Mouse (Mus musculus) heart, embryonic 11.5 days (tissue): Measurements from ENCODE around the gene Phxr2. TPM values are rescaled to one million over a fixed set of nuclear protein-coding genes. Genes with fewer than 3 reads are reported as not detected.
A peak's percentile ranks its signal among the peaks of the same experiment; 100 is the strongest.

Experiments used
- ATAC-seq: fragments of 200-750 bp; cut with Nextera tagmentation; replicated peaks from 2 replicates; pipeline ENCODE4 v1.8.0; 2017; ENCODE audit warnings: moderate library complexity; ENCODE audit not compliant: insufficient number of reproducible peaks, low FRiP score, low TSS enrichment
- H3K27ac ChIP-seq: fragments of 300-500 bp; sonication (generic); 2 replicates; pipeline ENCODE4 v1.5.1; 2014; ENCODE audit warnings: mild to moderate bottlenecking, low read depth, low read length
- H3K27me3 ChIP-seq: fragments of 300-500 bp; sonication (generic); 2 replicates; pipeline ENCODE4 v1.6.1; 2014; ENCODE audit warnings: mild to moderate bottlenecking, low read length, mixed read lengths; ENCODE audit not compliant: control insufficient read depth, insufficient read depth
- H3K36me3 ChIP-seq: fragments of 300-500 bp; sonication (generic); 2 replicates; pipeline ENCODE4 v1.6.1; 2014; ENCODE audit warnings: mild to moderate bottlenecking, low read length, moderate library complexity, mixed read lengths; ENCODE audit not compliant: control insufficient read depth, insufficient read depth
- H3K4me1 ChIP-seq: fragments of 300-500 bp; sonication (generic); 2 replicates; pipeline ENCODE4 v1.6.1; 2014; ENCODE audit warnings: low read length; ENCODE audit not compliant: control insufficient read depth, insufficient read depth
- H3K4me2 ChIP-seq: fragments of 300-500 bp; sonication (generic); 2 replicates; pipeline ENCODE4 v1.6.1; 2014; ENCODE audit warnings: mild to moderate bottlenecking, moderate library complexity
- H3K4me3 ChIP-seq: fragments of 300-500 bp; sonication (generic); 2 replicates; pipeline ENCODE4 v1.5.1; 2014; ENCODE audit warnings: low read depth, low read length
- H3K9ac ChIP-seq: fragments of 300-500 bp; sonication (generic); 2 replicates; pipeline ENCODE4 v1.6.1; 2014; ENCODE audit warnings: mild to moderate bottlenecking, low read depth, low read length, moderate library complexity
- H3K9me3 ChIP-seq: fragments of 300-500 bp; sonication (generic); replicated peaks from 2 replicates; pipeline ENCODE4 v1.6.1; 2016; ENCODE audit warnings: low read length; ENCODE audit not compliant: control insufficient read depth
- WGBS: fragments of 180-500 bp; shearing (Covaris S2); extraction: QIAGEN DNeasy Blood & Tissue Kit; methylation state at CpG from one replicate; pipeline ENCODE4 v1.1.7; 2014; ENCODE audit not compliant: insufficient replicate concordance; 5-methylcytosine and 5-hydroxymethylcytosine counted together
- polyA plus RNA-seq: library from polyadenylated mRNA; unstranded; fragments of >200 nt; fragmentation: Nextera tagmentation; extraction: Ambion mirVana; gene quantifications from 2 replicates; pipeline ENCODE4 v1.2.1, GENCODE M21; 2014

Phxr2 gene
- polyA plus RNA-seq, 1 experiment from 2014 or later, result not detected

- Histone ChIP-seq H3K36me3 (no peaks in the 10 kb centered on the region), H3K4me1 (no peaks in the 10 kb centered on the region), H3K4me3 (no peak overlapping the region), H3K4me2 (no peak overlapping the region), H3K27ac (no peak overlapping the region), H3K9ac (no peak overlapping the region), H3K27me3 (no peaks in the 10 kb centered on the region), H3K9me3 (no peaks in the 10 kb centered on the region)
- no peak for ATAC-seq
- 82% methylated on average over 14 of the region's 14 CpGs for WGBS
Observed at GRCm38 (mm10) chr10:99126954-99127353, 829 bp upstream of the Phxr2 start.

GRCm38 (mm10) chr10:99119471-99119870 lies 6.7 kb downstream of the Phxr2 start:
- no peaks in the 10 kb centered on the region for H3K36me3 ChIP-seq
- H3K27me3 ChIP-seq, result no peaks in the 10 kb centered on the region
- no peak overlapping the region for H3K9ac ChIP-seq
- H3K4me1 ChIP-seq, result peaks cover 19% of the 10 kb centered on the region
- no peaks in the 10 kb centered on the region for H3K9me3 ChIP-seq
- no peak for ATAC-seq
- 69% methylated on average over 4 of the region's 4 CpGs for WGBS
- no peak overlapping the region for H3K4me3 ChIP-seq
- no peak overlapping the region for H3K4me2 ChIP-seq
- no peak overlapping the region for H3K27ac ChIP-seq

GRCm38 (mm10) chr10:99118697-99119096 lies 7.4 kb downstream of the Phxr2 start:
- H3K9ac ChIP-seq, result no peak overlapping the region
- 46% methylated on average over 6 of the region's 6 CpGs for WGBS
- H3K4me3 ChIP-seq, result no peak overlapping the region
- no peaks in the 10 kb centered on the region for H3K9me3 ChIP-seq
- no peaks in the 10 kb centered on the region for H3K27me3 ChIP-seq
- no peak for ATAC-seq
- no peaks in the 10 kb centered on the region for H3K36me3 ChIP-seq
- no peak overlapping the region for H3K4me2 ChIP-seq
- H3K4me1 ChIP-seq, result peaks cover 19% of the 10 kb centered on the region
- no peak overlapping the region for H3K27ac ChIP-seq

- WGBS, result 61% methylated on average over 10 of the region's 10 CpGs
- Histone ChIP-seq H3K4me3 (no peak overlapping the region), H3K4me1 (peaks cover 19% of the 10 kb centered on the region), H3K27ac (no peak overlapping the region), H3K4me2 (no peak overlapping the region), H3K9ac (no peak overlapping the region), H3K9me3 (no peaks in the 10 kb centered on the region), H3K36me3 (no peaks in the 10 kb centered on the region), H3K27me3 (no peaks in the 10 kb centered on the region)
- no peak for ATAC-seq
Observed at GRCm38 (mm10) chr10:99117876-99118275, 8.2 kb downstream of the Phxr2 start.

GRCm38 (mm10) chr10:99116650-99117615 lies 9.2 kb downstream of the Phxr2 start:
- Histone ChIP-seq H3K4me2 (no peak overlapping the region), H3K4me3 (no peak overlapping the region), H3K4me1 (peaks cover 19% of the 10 kb centered on the region), H3K27me3 (no peaks in the 10 kb centered on the region), H3K27ac (no peak overlapping the region), H3K36me3 (no peaks in the 10 kb centered on the region), H3K9ac (no peak overlapping the region), H3K9me3 (no peaks in the 10 kb centered on the region)
- ATAC-seq, result no peak
- WGBS, result 81% methylated on average over 16 of the region's 16 CpGs

GRCm38 (mm10) chr10:99116237-99116632 lies 9.9 kb downstream of the Phxr2 start:
- peaks cover 19% of the 10 kb centered on the region for H3K4me1 ChIP-seq
- ATAC-seq, result 0 out of 2 replicates have a peak, but pooled peaks have one; percentile 10
- no peaks in the 10 kb centered on the region for H3K36me3 ChIP-seq
- H3K27ac ChIP-seq, result no peak overlapping the region
- H3K9me3 ChIP-seq, result no peaks in the 10 kb centered on the region
- H3K27me3 ChIP-seq, result no peaks in the 10 kb centered on the region
- peak overlapping the region; percentile 21 for H3K4me3 ChIP-seq
- peak overlapping the region; percentile 58 for H3K4me2 ChIP-seq
- no peak overlapping the region; the same call in 1 of the 2 replicates for H3K9ac ChIP-seq
- 29% methylated on average over 8 of the region's 8 CpGs for WGBS

GRCm38 (mm10) chr10:99115471-99116236 lies 10.5 kb downstream of the Phxr2 start:
- WGBS, result 13% methylated on average over 18 of the region's 18 CpGs
- Histone ChIP-seq H3K27ac (no peak overlapping the region), H3K9ac (peak overlapping the region; percentile 29; the same call in 1 of the 2 replicates), H3K36me3 (no peaks in the 10 kb centered on the region), H3K4me1 (peaks cover 19% of the 10 kb centered on the region), H3K9me3 (no peaks in the 10 kb centered on the region), H3K4me3 (peak overlapping the region; percentile 21), H3K4me2 (peak overlapping the region; percentile 58), H3K27me3 (no peaks in the 10 kb centered on the region)
- ATAC-seq, result peak; percentile 35

- Histone ChIP-seq H3K4me3 (no peak overlapping the region), H3K27ac (no peak overlapping the region), H3K9me3 (no peaks in the 10 kb centered on the region), H3K4me1 (peaks cover 19% of the 10 kb centered on the region), H3K9ac (no peak overlapping the region), H3K27me3 (no peaks in the 10 kb centered on the region), H3K36me3 (peaks cover 7% of the 10 kb centered on the region), H3K4me2 (no peak overlapping the region)
- 77% methylated on average over 8 of the region's 8 CpGs for WGBS
- no peak for ATAC-seq
Observed at GRCm38 (mm10) chr10:99114295-99114694, 11.8 kb downstream of the Phxr2 start.
